Mouse (Mus musculus): ENCODE results near the gene Hdac9.

DNA sequence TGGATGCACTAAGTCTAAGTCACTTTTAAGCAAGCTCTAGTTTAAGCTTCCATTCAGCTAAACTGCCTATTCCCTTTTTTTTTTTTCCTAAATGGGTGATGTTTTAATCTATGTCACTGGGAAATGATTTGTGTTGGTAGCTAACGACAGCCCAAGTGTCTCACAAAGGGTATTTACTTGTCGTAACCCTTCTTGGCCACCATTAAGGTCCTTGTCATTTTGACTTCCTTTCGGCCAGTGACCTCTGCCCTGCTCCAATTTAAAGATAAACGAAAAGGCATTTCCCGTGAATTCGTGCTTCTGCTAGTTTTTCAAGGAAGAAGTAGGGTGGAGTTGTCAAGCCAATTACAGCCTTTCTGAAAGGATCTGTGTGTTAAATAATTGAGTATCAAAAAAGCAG is 565.0 kb downstream of the Hdac9 start:
- TF ChIP-seq CTCF (IDR thresholded peaks at IDR 0.05; ENCODE audit: control insufficient read depth, insufficient read depth, insufficient read length) (no peak), USF1 (IDR thresholded peaks at IDR 0.05; ENCODE audit: low read depth) (no peak), MAX (IDR thresholded peaks at IDR 0.05) (no peak), CEBPB (IDR thresholded peaks at IDR 0.05; ENCODE audit: low read depth) (no peak)

All from C2C12 (cell line).